Mouse (Mus musculus): ENCODE data around the gene Dhx35.

The Dhx35 gene

GRCm38 (mm10) chr2:158794494-158795004 is at the start of gene Dhx35:
TSS of gene Dhx35 (plus strand) at chr2:158794807.
- peak; percentile 95 to 97 for DNase-seq (ENCODE audit: low spot score in 2 of 2)

- no peak for DNase-seq (ENCODE audit: low spot score in 2 of 2)
These were observed 49.5 kb upstream of the Dhx35 start for GRCm38 (mm10) chr2:158745049-158745482.

DNA sequence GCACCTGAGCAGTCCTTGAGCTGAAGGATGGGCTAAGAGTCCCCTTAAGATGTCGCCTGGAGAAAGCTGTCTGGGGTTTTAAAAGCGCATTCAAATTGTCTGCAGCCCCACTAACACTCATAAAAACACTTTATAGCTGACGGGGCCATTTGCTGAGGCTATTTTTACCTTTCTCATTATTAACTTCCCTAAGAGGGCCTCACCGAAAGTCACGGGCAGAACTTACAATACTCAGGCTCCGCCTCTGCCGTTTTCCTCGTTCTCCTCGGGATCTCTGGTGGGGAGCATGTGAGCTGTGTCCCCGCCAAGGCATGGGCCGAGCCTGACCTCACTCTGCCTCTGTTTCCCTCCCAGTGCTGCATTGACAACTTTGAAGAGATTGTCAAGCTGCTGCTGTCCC is 48.4 kb upstream of the Dhx35 start:
- no peak for DNase-seq (ENCODE audit: low spot score in 2 of 2)

- no peak for DNase-seq (ENCODE audit: low spot score in 2 of 2)
These were observed 45.2 kb upstream of the Dhx35 start for GRCm38 (mm10) chr2:158749366-158749765.

GRCm38 (mm10) chr2:158760231-158760630 is 34.4 kb upstream of the Dhx35 start:
- DNase-seq (ENCODE audit: low spot score in 2 of 2): no peak

GRCm38 (mm10) chr2:158762339-158762738 is 32.3 kb upstream of the Dhx35 start:
- no peak for DNase-seq (ENCODE audit: low spot score in 2 of 2)

DNA sequence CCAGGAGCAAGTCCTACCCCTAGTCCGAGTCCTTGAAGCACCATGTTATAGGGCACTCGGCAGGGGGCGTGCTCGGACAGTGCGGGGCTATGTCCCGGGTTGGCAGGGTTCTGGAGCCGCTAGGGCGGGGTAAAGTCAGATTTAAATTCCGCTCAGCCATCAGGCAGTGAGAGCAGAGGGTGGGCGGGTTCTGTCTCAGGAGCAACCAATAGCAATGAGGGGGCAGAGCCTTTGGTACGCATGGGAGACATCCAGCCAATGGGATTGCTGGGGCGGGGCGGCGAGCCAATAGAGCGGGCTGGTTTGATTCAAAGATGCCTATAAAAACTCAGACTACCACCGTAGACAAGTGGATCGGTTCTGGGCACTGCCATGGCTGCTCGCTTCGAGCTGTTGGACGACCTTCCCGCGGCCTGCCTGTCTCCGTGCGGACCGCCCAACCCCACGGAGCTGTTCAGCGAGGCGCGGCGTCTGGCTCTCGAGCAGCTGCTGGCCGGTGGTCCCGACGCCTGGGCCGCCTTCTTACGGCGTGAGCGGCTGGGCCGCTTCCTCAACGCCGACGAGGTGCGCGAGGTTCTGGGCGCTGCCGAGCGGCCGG is 26.8 kb upstream of the Dhx35 start, which contains the start of gene Fam83d:
TSS of gene Fam83d (plus strand) at position 352 of the 598 bp plus-strand sequence.
- DNase-seq (ENCODE audit: low spot score in 2 of 2): peak; percentile 93 to 94

- DNase-seq (ENCODE audit: low spot score in 2 of 2): no peak
These were observed 26.3 kb upstream of the Dhx35 start for GRCm38 (mm10) chr2:158768350-158768749.

GRCm38 (mm10) chr2:158768771-158769170 is 25.8 kb upstream of the Dhx35 start:
- DNase-seq (ENCODE audit: low spot score in 2 of 2): no peak

GRCm38 (mm10) chr2:158770126-158770757 is 24.4 kb upstream of the Dhx35 start:
- DNase-seq (ENCODE audit: low spot score in 2 of 2): no peak

GRCm38 (mm10) chr2:158771066-158771763 is 23.4 kb upstream of the Dhx35 start:
- no peak for DNase-seq (ENCODE audit: low spot score in 2 of 2)

DNA sequence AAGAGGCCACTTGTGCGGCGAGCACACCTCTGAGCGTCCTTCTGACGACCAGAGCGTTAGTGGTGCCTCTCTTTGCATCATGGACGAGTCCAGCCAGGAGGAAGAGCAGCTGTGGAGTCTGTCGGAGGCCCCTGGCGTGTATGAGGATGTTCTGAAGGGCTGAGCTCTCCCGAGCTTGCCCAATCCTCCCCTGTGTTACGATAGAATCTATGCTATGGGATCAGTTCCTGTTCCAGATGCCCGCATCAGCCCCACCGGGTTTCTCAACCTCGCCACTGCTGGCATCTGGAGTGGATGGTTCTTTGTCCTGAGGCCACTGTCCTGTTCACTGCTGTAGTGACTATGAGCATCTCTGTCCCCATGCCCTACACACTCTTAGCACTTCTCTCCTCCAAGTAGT is 21.8 kb upstream of the Dhx35 start:
- no peak for DNase-seq (ENCODE audit: low spot score in 2 of 2)

DNA sequence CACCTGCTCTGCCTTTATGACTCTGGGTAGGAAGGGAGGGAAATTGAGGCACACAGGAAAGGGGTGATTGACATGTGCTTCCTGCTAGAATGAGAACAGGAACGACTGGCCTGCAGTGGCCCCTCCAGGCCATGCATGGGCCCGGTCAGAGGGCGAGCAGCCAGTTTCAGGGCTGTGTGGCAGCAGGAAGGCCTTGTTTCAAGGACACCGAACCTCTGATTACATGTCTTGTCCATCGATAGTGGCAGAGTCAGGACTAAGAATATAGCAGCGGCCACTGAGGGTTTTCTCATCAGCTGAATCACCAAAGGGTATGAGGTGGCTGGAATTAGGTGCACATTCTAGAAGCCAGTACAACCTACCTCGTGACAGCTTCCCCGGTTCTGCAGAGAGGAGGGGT is 19.7 kb upstream of the Dhx35 start:
- DNase-seq (ENCODE audit: low spot score in 2 of 2): no peak

GRCm38 (mm10) chr2:158776716-158777115 is 17.9 kb upstream of the Dhx35 start:
- no peak for DNase-seq (ENCODE audit: low spot score in 2 of 2)

DNA sequence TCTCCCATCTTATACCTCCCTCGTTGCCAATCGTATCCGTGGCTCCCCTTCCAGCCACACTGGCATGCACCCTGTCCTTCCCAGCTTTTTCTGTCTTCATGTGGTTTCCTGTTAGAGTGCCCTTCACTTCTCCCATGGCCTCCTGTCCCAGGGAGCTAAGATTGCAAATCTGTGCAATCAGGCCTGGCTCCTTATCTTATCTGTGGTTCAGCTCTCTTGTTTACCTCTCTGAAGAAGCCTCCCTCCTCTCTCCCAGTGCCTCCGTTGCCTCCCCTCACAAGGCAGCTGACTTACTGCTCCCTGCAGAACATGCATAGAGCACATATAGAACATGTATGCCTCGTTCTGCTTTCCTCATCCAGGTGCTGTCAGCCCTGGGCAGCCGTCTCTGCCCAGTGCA is 17.1 kb upstream of the Dhx35 start:
- DNase-seq (ENCODE audit: low spot score in 2 of 2): no peak

DNA sequence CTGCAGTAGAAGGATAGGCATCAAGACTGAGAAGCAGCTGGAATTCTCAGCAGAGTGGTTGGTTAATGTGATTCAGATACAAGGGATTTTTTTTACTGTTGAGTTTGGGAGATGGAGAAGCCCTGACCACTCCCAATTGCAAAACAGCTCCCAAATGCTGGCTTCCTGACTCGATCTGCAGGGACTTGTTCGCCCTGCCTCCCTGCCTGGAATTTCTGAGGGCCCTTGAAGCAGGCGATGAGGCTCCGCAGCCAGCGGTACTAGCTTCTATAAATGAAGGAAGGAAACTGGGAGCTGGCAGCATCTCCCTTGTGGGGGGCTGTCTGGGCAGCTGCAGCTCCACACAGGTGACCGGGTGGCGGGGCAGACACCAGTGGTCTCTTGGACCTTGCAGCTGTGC is 16.3 kb upstream of the Dhx35 start:
- no peak for DNase-seq (ENCODE audit: low spot score in 2 of 2)

GRCm38 (mm10) chr2:158781126-158781525 is 13.5 kb upstream of the Dhx35 start:
- no peak for DNase-seq (ENCODE audit: low spot score in 2 of 2)

- DNase-seq (ENCODE audit: low spot score in 2 of 2): no peak
These were observed 7.4 kb upstream of the Dhx35 start for GRCm38 (mm10) chr2:158786927-158787795.

GRCm38 (mm10) chr2:158795043-158795442 is 436 bp downstream of the Dhx35 start:
- DNase-seq (ENCODE audit: low spot score in 2 of 2): no peak

DNA sequence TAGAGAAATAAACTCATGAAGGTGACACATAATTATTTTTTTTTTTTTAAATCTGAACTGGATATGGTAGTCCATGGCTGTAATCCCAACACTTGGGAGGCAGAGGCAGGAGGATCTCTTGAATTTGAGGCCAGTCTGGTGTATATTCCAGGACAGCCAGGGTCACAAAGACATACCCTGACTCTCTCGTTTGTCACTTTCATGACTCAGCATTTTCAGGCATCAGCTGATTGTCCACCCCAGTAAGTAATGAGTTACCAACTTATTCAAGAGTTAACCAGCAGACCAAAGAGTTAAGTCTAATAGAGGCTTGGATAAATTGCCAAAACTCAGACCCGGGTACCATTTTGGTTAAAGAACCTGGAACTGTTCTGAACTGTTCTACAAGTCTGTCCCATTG is 1.3 kb downstream of the Dhx35 start:
- no peak for DNase-seq (ENCODE audit: low spot score in 2 of 2)

DNA sequence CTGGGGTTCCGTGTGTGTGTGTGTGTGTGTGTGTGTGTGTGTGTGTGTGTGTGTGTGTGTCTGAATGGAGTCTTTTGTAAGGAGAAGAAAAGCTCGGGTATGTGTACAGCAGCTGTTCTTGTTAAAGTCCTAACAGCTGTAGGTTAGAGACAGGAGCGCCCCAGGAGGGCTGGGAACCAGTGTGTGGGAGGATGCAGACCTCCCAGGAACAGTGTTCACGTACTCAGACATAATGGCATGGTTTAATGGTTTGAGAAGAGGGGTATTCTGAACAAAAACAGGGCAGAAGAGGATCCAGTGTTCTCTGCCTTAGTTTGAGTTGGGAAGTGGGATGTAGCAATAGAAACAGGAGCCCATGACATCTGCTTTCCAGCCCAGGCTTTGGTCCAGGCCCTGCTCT is 4.7 kb downstream of the Dhx35 start:
- no peak for DNase-seq (ENCODE audit: low spot score in 2 of 2)

GRCm38 (mm10) chr2:158800788-158801187 is 6.2 kb downstream of the Dhx35 start:
- DNase-seq (ENCODE audit: low spot score in 2 of 2): no peak
